Mouse (Mus musculus): Measurements from ENCODE around the gene Btla.

Gene Btla

GRCm38 (mm10) chr16:45261321-45261720 lies 37.2 kb downstream of the Btla start:
- WGBS: 77% methylated on average over 2 of the region's 2 CpGs

DNA sequence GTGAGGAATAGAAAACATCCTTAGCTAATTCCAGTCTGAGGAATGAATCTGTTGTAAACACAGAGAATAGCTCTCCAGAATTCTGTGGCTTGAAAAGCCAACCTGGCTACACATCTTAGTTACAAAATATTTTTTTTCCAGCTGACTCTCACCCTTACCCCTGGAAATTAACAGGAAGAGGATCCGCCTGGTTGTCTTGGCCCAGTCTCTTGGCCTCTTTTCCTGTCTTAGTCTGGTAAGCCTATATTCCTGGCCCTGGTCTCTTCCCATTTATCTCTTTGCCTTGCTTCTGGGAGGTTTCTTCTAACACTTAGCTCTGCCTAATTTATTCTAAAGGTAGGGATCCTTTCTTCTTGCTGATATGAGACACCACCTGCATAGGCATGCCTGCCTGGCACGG lies 45.8 kb downstream of the Btla start:
- 80% methylated on average over 2 of the region's 2 CpGs for WGBS

DNA sequence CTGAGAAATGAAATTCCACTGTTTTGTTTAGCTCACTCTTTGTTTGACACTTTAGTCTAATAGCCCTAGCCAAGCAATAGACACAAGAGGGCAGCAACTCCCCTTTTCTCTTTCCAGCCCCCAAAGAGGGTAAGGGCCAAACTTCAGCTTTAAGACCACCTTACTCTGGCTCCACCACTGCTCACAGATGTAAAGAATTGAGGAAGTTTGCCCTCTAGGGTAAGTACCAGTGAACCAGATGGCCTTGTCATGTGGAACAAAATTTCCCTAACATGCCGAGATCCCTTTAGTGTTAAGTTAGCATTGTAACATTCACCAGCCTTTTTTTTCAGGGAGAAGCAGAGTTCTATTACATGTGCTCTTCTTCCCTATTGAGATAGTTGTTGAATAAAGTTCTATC lies 59.0 kb downstream of the Btla start:
- 77% methylated on average over 1 of the region's 1 CpGs for WGBS

DNA sequence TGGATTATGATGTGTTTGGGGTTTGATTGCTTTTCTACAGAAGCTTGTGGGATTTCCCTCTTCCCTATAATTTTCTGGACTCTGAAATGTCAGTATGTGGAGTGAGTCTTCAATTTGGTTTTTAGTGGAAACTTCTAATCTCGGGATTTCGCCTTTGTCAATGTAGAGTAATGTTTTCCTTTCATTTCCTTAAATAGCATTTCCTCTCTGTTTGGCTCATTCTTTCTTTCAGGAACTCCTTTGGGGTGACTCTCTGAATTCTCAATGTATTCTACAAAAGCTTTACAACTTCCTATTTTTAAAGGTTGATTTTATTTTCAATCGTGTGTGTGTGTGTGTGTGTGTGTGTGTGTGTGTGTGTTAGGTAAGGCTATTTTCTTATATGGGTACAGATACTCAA lies 73.7 kb downstream of the Btla start:
- 30% methylated on average over 3 of the region's 3 CpGs for whole genome bisulfite sequencing
